Mouse (Mus musculus) E14TG2a.4 (cell line): Measurements from ENCODE around the gene Synpo2l.

Experiments used
- CTCF ChIP-seq: conservative IDR thresholded peaks from 2 replicates; pipeline ENCODE4 v1.5.1; 2014; ENCODE audit warnings: low read length
- POU5F1 ChIP-seq: IDR thresholded peaks from 2 replicates; pipeline ENCODE4 v1.6.1; 2014; ENCODE audit warnings: low read length, borderline replicate concordance

GRCm38 (mm10) chr14:20631253-20631652 lies 36.9 kb downstream of the Synpo2l start:
- TF ChIP-seq CTCF, result no peak
- TF ChIP-seq POU5F1, result no peak
